Mouse (Mus musculus): ENCODE measurements around the gene Kcng1. TPM values are rescaled to one million over a fixed set of nuclear protein-coding genes. Genes with fewer than 3 reads are reported as not detected.

Kcng1 gene
- polyA plus RNA-seq, 1 experiment from 2014 or later = 0.18 TPM

DNA sequence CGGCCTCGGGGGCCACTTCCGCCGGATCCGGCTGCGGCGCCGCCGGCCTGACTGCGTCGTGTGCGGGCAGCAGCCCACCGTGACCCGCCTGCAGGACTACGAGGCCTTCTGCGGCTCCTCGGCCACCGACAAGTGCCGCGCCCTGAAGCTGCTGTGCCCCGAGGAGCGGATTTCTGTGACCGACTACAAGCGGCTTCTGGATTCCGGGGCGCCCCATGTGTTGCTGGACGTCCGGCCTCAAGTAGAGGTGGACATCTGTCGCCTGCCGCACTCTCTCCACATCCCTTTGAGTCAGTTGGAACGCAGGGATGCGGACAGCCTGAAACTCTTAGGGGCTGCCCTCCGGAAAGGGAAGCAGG is 50.1 kb downstream of the Kcng1 start:
- Histone ChIP-seq H3K4me3 (peak overlapping the region; percentile 98), H3K9me3 (replicated peaks) (no peaks in the 10 kb centered on the region), H3K27ac (no peak overlapping the region), H3K4me2 (peak overlapping the region; percentile 98), H3K9ac (peak overlapping the region; percentile 96), H3K4me1 (replicated peaks) (peaks cover 33% of the 10 kb centered on the region), H3K27me3 (no peaks in the 10 kb centered on the region), H3K36me3 (peaks cover 4% of the 10 kb centered on the region; the same call in 1 of the 2 replicates)
- no peak for ATAC-seq (replicated peaks; ENCODE audit: insufficient number of reproducible peaks, insufficient read depth, low FRiP score, low read depth)
- 50% methylated on average over 33 of the region's 33 CpGs for WGBS

DNA sequence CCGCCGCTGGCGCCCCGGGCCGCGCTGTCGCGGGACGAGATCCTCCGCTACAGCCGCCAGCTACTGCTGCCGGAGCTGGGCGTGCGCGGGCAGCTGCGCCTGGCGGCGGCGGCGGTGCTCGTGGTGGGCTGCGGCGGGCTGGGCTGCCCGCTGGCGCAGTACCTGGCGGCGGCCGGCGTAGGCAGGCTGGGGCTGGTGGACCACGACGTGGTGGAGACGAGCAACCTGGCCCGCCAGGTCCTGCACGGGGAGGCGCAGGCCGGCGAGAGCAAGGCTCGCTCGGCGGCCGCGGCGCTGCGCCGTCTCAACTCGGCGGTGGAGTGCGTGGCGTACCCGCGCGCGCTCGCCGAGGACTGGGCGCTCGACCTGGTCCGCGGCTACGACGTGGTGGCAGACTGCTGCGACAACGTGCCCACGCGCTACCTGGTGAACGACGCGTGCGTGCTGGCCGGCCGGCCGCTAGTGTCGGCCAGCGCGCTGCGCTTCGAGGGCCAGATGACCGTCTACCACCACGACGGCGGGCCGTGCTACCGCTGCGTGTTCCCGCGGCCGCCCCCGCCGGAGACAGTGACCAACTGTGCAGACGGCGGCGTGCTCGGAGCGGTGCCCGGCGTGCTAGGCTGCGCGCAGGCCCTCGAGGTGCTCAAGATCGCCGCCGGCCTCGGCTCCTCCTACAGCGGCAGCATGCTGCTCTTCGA is 50.6 kb downstream of the Kcng1 start:
- H3K4me2 ChIP-seq = peak overlapping the region; percentile 98
- H3K27me3 ChIP-seq = no peaks in the 10 kb centered on the region
- no peaks in the 10 kb centered on the region for H3K9me3 ChIP-seq (replicated peaks)
- ATAC-seq (replicated peaks; ENCODE audit: insufficient number of reproducible peaks, insufficient read depth, low FRiP score, low read depth) = peak; percentile 61
- peak overlapping the region; percentile 98 for H3K4me3 ChIP-seq
- peaks cover 33% of the 10 kb centered on the region for H3K4me1 ChIP-seq (replicated peaks)
- 1% methylated on average over 105 of the region's 105 CpGs for WGBS
- H3K27ac ChIP-seq = peak overlapping the region; percentile 95
- peak overlapping the region; percentile 96 for H3K9ac ChIP-seq
- peaks cover 9% of the 10 kb centered on the region for H3K36me3 ChIP-seq

DNA sequence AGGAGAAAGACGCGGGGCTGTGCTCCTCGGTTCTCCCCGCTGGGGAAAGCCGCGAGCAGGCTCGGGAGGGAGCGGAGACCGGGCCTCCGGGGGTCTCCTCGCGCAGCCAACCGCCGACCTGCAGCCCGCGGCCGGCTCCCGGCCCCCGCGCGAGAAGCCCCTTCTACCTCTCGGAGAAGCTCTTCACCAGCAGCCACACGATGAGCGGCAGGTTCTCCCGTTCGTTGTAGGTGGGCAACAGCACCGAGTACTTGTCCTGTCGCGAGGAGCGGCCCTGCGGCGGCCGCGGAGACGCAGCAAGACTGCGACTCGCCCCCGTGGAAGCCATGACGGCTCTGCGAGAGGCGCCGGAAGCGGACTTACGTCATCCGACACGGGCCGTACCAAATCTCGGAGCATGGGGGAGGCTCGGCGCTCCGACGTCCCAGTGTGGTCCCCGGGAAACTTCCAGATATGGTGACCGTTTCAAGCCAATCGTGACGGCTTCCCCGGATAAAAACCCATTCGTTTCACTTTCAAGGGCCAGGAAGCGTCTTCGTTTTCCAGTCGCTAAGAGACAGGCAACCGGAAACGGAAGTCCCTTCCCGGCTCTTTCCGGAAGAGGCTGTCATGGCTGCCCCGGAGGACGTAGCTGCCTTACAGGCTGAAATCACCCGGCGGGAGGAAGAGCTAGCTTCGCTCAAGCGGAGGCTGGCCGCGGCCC is 51.4 kb downstream of the Kcng1 start, which contains the start of the genes Gm20716, Dpm1 and Mocs3:
Gene Gm20716, minus strand, starts transcription at position 339 of the 703 bp plus-strand sequence.
Gene Dpm1, minus strand, starts transcription at position 566 of the 703 bp plus-strand sequence.
Gene Mocs3, plus strand, starts transcription at position 597 of the 703 bp plus-strand sequence.
- under 1% methylated on average over 73 of the region's 73 CpGs for WGBS
- ATAC-seq (replicated peaks; ENCODE audit: insufficient number of reproducible peaks, insufficient read depth, low FRiP score, low read depth) = peak; percentile 80
- peak within 1 kb of the TSS; percentile 98 for H3K4me3 ChIP-seq
- peak within 1 kb of the TSS; percentile 98 for H3K4me2 ChIP-seq
- H3K9me3 ChIP-seq (replicated peaks) = no peaks in the 10 kb centered on the region
- H3K36me3 ChIP-seq = peaks cover 17% of the 10 kb centered on the region
- H3K9ac ChIP-seq = peak within 1 kb of the TSS; percentile 96
- H3K27ac ChIP-seq = peak within 1 kb of the TSS; percentile 95
- no peaks in the 10 kb centered on the region for H3K27me3 ChIP-seq
- peaks cover 33% of the 10 kb centered on the region for H3K4me1 ChIP-seq (replicated peaks)

DNA sequence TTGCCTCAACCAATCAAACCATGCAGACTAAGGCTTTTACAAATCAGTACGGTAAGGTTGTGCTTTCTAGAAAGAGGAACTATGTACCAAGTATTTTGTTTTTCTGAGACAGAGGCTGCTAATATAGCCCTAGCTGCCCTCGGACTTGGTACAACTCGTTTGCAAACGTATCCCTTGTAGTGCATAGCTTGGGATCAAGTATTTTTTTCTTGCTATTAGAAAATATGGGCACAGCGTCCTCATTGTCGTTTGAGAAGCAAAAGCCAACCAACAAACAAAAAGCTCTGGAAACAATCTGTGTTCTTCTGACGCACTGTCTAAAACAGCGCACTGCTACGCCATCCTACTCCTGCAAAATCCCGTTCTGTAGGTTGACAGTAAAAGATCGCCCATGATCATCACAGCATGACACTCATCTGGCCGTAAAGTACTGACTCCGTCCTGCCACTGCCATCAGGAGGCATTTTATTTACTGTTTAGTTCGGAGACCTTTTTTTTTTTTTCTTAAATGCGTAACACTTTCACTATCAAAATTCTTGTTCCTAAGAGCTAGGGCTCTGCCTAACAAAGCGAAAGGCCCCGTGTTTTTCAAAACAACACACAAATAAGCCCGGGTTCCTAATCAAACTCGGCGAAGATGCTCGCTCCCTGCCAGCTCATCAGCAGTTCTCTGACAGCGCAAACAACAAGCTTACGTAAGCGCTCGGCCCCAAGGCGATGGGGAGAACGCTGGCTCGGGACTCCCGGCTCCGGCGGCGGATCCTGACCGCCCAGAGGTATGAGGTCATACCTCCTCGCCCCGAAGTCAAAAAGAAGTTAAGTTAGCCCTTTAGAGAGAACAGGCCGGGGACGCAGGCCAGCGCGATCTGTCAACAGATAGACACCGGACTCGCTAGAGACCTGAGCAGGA is 52.2 kb downstream of the Kcng1 start:
- H3K9me3 ChIP-seq (replicated peaks) = no peaks in the 10 kb centered on the region
- H3K36me3 ChIP-seq = peaks cover 25% of the 10 kb centered on the region
- peaks cover 33% of the 10 kb centered on the region for H3K4me1 ChIP-seq (replicated peaks)
- peak overlapping the region; percentile 98 for H3K4me3 ChIP-seq
- H3K27ac ChIP-seq = peak overlapping the region; percentile 95
- peak overlapping the region; percentile 96 for H3K9ac ChIP-seq
- peak overlapping the region; percentile 98 for H3K4me2 ChIP-seq
- no peak for ATAC-seq (replicated peaks; ENCODE audit: insufficient number of reproducible peaks, insufficient read depth, low FRiP score, low read depth)
- H3K27me3 ChIP-seq = no peaks in the 10 kb centered on the region
- WGBS = 16% methylated on average over 41 of the region's 41 CpGs

DNA sequence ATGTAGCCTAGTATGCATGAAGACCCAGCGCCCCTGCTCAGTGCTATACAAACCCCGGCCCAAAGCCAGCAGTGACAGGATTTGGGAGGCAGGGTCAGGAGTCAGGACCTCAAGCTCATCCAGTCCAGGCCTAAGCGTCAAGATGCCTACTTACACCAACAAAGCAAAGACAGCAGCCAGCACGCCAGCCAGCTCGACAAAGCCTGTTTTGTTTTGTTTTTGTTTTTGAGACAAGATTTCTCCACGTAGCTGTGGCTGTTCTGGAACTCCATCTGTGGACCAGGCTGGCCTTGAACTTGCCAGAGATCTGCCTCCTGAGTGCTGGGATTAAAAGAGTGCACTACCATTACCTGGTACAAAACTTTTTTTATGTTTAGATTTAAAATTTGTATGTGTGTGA is 58.2 kb downstream of the Kcng1 start:
- 85% methylated on average over 6 of the region's 6 CpGs for WGBS
- peaks cover 4% of the 10 kb centered on the region for H3K4me1 ChIP-seq (replicated peaks)
- H3K9ac ChIP-seq = no peak overlapping the region
- no peak overlapping the region for H3K4me2 ChIP-seq
- H3K27ac ChIP-seq = no peak overlapping the region
- H3K9me3 ChIP-seq (replicated peaks) = no peaks in the 10 kb centered on the region
- H3K4me3 ChIP-seq = no peak overlapping the region
- H3K36me3 ChIP-seq = peaks cover 76% of the 10 kb centered on the region
- no peak for ATAC-seq (replicated peaks; ENCODE audit: insufficient number of reproducible peaks, insufficient read depth, low FRiP score, low read depth)
- no peaks in the 10 kb centered on the region for H3K27me3 ChIP-seq

DNA sequence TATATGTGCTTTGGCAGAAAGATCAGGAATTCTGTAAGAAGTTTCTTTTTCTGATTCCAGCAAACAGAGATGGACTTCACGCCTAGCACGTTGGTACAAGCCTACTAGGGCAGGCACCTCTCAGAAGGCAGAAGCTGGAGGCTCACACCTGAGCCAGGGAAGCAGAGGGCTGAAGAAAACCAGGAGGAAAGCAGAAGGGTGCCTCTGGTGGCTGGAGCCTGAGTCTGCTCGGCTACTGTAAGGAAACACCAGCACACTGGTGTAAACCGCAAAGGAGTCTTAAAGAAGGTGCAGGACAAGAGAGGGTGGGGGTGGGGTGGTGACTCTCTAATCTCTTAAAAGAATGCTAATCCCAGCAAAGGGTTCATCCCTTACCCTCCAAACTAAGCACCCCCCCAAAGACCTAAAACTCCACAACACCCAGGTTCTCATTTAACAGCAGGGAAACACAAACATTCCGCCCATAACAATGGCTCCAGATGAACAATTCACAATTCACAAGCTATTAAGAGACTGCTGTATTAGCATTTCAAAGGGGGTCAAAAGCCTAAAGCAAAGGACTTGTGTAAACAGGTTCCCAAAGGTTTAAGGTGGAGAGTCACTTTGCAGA is 67.6 kb downstream of the Kcng1 start:
- Histone ChIP-seq H3K9me3 (replicated peaks) (no peaks in the 10 kb centered on the region), H3K4me3 (no peak overlapping the region), H3K27ac (no peak overlapping the region), H3K27me3 (no peaks in the 10 kb centered on the region), H3K36me3 (peaks cover 76% of the 10 kb centered on the region), H3K9ac (no peak overlapping the region), H3K4me2 (no peak overlapping the region), H3K4me1 (replicated peaks) (no peaks in the 10 kb centered on the region)
- ATAC-seq (replicated peaks; ENCODE audit: insufficient number of reproducible peaks, insufficient read depth, low FRiP score, low read depth) = no peak
- WGBS = 61% methylated on average over 5 of the region's 5 CpGs

Other genes starting within 250 kb of the Kcng1 start
- 5.3 and 7.1 TPM in 2 replicates for gene Pard6b, start 200.7 kb downstream of the Kcng1 start, polyA plus RNA-seq (2015; fragmentation: Nextera tagmentation; extraction: Ambion mirVana)
- 6.6 and 7.8 TPM in 2 replicates for gene Adnp, start 74.6 kb downstream of the Kcng1 start, polyA plus RNA-seq (2015; fragmentation: Nextera tagmentation; extraction: Ambion mirVana)
- gene Gm20716, start 51.4 kb downstream of the Kcng1 start, polyA plus RNA-seq (2015; fragmentation: Nextera tagmentation; extraction: Ambion mirVana) = 10.9 and 14.2 TPM in 2 replicates
- 69.3 and 96.2 TPM in 2 replicates for gene Dpm1, start 51.1 kb downstream of the Kcng1 start, polyA plus RNA-seq (2015; fragmentation: Nextera tagmentation; extraction: Ambion mirVana)
- gene Mocs3, start 51.1 kb downstream of the Kcng1 start, polyA plus RNA-seq (2015; fragmentation: Nextera tagmentation; extraction: Ambion mirVana) = 4.2 and 5.7 TPM in 2 replicates

Data from heart, embryonic 15.5 days (tissue).